Mouse (Mus musculus) hindlimb bud, embryonic 11.5 days (tissue): ENCODE measurements at regions not wholly inside any gene's neighbourhood (a gene's known extent, or its start where the extent isn't known, plus 50 kb on each side); places are given as distances from the start of the nearest gene placed in this dataset.

Source experiments
- DNase-seq: peaks from one replicate; pipeline ENCODE4 v3.0.0-alpha.2; 2012; ENCODE audit warnings: low read depth, low spot score; ENCODE audit errors: extremely low spot score

DNA sequence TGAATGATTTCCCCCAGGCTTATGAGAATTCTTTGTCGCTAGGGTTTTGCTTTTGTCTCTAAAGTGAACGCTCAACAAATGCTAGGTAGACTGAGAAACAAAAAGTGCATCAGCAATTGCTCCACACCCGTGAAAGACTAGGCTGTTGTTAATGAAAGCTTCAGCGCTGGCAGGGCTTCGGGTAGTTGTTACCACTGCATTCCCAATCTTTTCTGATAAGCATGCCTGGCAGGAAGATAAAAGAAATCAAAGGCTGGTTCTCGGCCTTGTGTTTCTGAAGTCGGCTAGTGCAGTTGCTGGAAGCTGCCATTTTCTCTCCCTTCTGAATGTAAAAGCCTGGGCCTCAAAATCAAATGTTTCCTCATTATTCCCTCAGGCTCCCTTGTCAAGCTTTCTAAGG, 647.0 kb downstream of the Fgf12 start:
- no peak for DNase-seq

DNA sequence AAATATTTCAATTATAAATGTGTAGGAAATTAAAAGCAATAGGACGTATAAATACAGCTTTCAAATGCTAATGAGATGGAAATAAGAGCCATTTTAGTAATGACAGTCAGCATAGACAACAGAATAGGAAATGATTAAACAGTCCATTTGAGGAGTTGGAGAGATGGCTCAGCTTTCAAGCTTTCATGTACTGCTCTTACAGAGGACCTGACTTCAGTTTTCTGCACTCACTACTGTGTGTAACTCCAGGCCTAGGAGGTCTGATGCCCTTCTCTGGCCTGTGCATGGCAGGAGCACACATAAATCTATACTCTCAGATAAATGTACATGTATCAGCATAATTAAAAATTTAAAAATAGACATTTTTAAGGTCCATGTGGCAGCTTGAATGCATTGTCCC, 643.1 kb downstream of the Fgf12 start:
- DNase-seq, result no peak
